Mouse (Mus musculus) T-helper 2 cell (primary cell): ENCODE data around the gene Dock9.

Experiments
- in situ Hi-C: fragments of 300-600 bp; cut with MboI, MseI; formaldehyde crosslinking; loops from one replicate; pipeline ENCODE4 v1.15.1; 2025; ENCODE audit warnings: high pct_unique_total_duplicates

The Dock9 gene

DNA sequence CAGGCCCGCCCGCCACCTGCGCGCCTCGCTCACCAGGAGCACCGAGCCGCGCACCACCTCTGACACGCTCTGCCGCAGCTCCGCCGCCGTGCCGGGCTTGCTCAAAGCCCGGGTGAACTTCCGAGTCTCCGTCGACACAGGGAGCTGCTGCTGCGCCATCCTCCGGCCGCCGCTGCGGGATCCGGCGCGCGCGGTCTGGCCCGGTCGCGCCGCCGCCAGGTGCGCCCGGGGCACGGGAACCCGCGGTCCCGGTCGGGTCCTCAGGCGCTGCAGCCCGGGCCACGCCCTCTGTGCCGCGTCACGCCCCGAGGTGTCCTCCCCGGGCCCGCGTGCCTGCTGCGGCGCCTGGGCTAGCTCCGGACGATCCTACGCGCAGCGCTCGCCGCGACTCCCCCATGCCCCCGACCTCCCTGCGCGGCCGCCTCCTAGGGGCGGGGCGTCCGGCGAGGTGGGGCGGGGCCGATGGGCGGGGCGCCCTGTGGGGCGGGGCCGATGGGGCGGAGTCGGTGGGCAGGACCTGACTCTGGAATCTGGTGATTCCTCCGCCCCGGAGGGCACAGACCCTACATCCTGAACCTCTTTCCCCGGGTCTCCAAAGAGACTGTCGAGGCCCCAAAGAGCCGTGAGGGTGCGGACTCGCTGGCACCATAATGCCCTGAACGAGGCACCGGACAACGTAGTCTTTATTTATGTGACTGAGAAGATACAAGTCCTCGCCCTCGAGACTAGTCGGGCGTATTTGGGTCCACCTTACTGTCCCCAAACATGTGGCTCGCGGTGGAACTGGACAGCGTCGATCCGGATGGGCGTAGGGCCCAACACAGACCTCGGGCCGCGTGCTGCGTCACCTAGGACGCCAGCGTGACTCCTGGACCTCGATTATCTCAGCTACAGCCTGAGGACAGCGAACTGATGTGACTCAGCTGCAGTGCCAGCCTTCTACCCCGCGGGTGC, at the start of gene Dock9:
Gene Dock9 (minus strand): TSS at position 381 of the 954 bp plus-strand sequence.
- in situ Hi-C loops = loop anchor here (5.0 kb wide), 1 partner anchor 60 kb away; no protein-coding TSS in a partner anchor

GRCm38 (mm10) chr14:121844486-121844885, 46.8 kb upstream of the Dock9 start:
- in situ Hi-C loops = no loop called here

DNA sequence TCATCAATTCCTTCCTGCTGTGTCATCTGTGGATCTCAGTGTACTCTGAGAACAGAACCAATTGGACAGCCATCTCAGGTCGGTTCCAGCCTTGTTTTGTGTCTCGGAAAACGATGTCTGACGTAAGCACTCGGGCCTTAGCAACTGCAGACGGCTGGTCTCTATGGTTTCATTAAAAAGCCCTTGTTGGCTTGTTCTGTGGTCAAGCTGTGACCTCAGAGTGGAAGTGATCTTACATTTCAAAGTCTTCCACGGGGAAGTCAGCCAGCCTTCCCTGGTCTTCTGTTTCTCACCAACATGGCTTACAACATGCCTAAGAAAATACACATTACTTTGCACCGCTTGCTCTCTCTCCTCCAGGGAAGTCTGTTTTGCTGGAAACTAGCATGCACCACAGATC, 42.6 kb upstream of the Dock9 start:
- in situ Hi-C loops = no loop called here

- in situ Hi-C loops = no loop called here
Observed at GRCm38 (mm10) chr14:121838161-121838560, 40.5 kb upstream of the Dock9 start.

- in situ Hi-C loops = no loop called here
Observed at GRCm38 (mm10) chr14:121833001-121833520, 35.4 kb upstream of the Dock9 start.

DNA sequence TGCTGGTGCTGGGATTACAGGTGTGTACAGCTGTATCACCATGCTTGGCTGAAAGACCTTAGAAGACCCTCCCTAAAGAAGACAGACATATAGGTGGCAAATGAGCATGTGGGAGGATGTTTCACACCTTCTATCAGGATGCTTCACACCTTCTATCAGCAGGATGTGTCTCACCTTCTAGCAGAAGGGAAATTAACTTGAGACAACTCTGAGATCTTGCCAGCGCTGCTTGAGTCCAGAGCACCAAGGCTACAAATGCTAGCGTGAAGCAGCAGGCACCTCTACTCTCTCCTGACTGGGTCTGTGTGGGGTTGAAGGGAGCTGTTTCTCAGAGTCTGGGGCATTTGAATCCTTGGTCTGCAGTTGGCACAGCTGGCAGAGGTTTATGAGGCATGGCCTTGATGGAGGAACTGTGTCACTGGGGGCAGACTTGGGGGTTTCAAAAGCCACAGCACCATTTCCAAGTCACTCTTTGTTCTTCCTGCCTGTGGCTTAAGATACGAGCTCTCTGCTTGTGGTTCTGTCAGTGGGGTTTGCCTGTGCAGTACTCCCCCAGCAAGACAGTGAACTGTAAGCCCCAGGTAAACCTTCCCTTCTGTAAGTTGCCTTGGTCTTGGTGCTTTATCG, 32.3 kb upstream of the Dock9 start:
- in situ Hi-C loops = no loop called here

GRCm38 (mm10) chr14:121827091-121827490, 29.5 kb upstream of the Dock9 start:
- in situ Hi-C loops = no loop called here

GRCm38 (mm10) chr14:121825521-121826445, 28.1 kb upstream of the Dock9 start:
- in situ Hi-C loops = no loop called here

DNA sequence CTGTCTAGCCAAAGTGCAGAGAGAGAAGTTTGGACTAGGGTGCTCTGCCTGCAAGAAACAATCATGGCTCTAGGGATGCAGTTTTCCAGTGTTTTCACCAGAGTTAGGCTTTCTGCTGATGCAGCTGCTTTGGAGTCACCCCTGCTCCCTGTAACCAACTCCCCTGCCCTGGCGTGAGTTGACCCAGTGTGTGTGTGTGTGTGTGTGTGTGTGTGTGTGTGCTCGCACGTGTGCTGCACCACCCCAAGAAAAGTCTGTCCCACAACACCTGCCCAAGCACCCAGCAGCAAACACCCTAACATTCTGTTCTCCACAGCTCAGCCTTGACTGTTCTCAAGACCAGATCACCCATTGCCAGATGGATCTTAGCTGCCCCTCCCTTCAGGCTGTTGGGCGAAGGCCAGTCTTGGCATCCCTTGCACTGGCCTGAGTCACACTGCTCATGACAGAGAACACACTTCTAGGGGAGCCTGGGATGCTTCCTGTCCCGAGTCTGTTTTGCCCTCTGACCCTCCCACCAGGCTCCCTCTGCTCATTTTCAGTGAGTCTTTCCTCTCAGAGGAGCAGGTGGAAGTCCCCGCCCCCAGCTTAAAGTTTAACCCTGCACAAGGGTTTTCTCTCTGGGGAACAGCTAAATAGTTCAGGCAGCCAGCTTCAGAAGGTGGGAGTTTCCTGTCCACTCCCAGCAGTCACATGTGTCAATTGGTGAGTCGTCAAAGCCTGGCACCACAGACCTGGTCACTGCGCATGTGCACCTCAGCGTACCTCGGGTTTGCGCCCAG, 26.9 kb upstream of the Dock9 start:
- in situ Hi-C loops = no loop called here

DNA sequence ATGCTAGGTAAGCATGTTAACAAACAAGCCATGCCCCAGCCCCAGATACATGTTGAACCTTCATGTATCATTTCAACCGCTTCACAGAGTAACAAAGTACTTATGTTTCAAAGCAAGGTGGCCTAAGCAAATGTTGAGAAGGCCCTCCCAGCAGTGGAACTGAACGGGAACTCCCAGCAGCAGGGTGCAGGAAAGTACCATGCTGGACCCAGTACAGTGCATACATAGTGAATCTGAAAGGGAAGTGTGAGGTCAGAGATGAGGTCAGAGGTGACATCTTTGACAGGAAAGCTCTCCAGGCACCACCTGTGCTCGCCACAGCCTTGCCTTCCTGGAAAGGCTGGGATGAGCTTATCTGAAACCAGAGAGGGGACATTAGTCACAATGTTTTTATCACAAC, 25.4 kb upstream of the Dock9 start:
- in situ Hi-C loops = no loop called here

- in situ Hi-C loops = no loop called here
Observed at GRCm38 (mm10) chr14:121822506-121822905, 24.9 kb upstream of the Dock9 start.

GRCm38 (mm10) chr14:121806791-121807190, 9.2 kb upstream of the Dock9 start:
- in situ Hi-C loops = no loop called here

DNA sequence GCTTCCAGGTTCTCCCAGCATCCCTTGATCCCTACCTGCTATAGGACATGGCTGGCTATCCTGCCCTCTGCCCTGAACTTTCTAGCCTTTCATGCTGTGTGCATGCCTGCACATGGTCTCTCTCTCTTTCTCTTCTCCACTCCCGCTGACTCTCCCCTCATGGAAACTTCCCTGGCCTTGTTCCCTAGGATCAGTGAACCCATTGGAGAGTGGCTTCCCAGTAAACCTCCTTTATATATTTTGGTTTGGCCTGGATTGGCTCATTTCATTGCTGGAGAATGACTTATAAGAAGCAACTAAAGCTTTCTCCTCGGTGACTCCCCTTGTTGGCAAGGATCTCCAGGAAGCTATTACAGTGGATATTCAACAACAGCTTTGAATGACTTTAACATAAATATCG, 8.7 kb upstream of the Dock9 start:
- in situ Hi-C loops = no loop called here

DNA sequence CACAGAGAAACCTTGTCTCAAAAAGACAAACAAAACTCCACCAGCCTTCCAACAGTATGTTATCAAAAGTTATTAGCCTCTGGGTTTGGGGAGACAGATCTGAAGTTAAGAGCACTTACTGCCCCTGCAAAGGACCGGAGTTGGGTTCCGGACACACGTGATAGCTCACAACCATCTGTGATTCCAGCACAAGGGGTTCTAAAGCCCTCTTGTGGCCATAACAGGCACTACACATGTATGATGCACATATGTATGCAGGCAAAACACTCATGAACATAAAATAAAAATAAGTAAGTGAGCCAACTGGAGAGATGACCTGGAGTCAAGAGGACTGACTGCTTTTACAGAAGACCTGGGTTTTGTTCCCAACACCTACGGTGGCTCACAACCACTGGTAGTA, 6.8 kb upstream of the Dock9 start:
- in situ Hi-C loops = no loop called here

DNA sequence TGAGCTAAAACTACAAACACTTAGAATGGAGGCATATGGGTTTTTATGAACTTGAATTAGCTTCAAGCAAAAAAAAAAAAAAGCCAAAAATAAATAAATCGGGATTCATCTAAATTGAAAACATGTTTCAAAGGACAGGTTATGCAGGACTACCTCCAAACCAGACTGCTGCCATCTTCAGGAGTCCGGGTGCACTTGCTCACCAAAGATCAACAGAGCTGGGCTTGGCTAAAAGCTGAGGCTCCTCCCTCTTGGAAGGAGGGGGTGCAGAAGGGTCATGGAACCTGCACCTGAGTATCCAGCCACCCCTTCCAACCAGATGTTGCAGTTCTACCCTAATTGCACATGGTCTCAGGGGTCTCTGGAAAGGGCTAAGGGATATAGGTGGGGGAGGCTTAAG, 3.3 kb upstream of the Dock9 start:
- in situ Hi-C loops = no loop called here

DNA sequence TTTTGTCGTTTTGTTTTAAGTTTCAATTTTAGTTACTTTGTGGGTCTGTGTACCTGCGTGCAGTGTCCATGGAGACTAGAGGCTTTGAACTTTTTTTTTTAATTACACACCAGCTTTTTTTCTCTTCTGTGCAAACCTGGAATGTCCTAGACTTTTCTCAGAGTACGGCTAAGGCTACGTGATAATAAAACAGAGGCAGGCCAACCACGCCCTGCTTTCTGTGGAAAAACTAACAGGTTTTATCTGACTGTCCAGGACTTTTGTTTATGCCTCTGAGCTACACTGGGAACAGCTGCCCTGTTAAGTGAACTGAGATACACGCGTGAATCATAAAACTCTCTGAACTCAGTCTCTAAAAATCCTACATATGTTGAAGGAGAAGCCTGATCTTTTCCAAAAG, 1.5 kb upstream of the Dock9 start:
- in situ Hi-C loops = loop anchor here (5.0 kb wide), 1 partner anchor 62 kb away; no protein-coding TSS in a partner anchor

DNA sequence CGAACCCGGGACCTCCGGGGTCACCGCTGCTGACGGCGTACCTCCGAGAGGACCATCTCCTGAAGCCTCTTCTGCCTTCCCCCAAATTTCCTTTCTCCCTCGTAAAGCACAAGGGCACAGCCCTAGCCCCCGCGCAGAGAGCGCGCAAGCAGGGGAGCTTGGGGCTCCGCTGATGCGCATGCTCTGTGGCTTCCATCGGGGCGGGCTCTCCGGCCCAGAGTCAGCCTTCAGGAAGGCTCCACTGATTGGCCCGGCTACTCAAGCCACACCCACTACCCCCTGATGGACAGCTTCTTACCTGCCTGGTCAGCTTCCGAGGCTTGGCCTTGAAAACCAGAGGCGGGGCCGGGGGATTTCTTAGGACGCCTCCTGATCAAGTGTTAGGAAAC, 768 bp upstream of the Dock9 start:
- in situ Hi-C loops = loop anchor here (5.0 kb wide), 1 partner anchor 61 kb away; no protein-coding TSS in a partner anchor

GRCm38 (mm10) chr14:121796571-121797456, 823 bp downstream of the Dock9 start:
- in situ Hi-C loops = loop anchor here (5.0 kb wide), 1 partner anchor 60 kb away; no protein-coding TSS in a partner anchor

- in situ Hi-C loops = loop anchor here (5.0 kb wide), 1 partner anchor 58 kb away; no protein-coding TSS in a partner anchor
Observed at GRCm38 (mm10) chr14:121795536-121795935, 2.1 kb downstream of the Dock9 start.
